Mouse (Mus musculus): ENCODE measurements around the gene BC052040. TPM values are rescaled to one million over a fixed set of nuclear protein-coding genes. Genes with fewer than 3 reads are reported as not detected.

The BC052040 gene
- total RNA-seq, 2 experiments from 2014 or later: 5.5 to 16.0 TPM

- no peak for ATAC-seq (replicated peaks; ENCODE audit: poor library complexity, severe bottlenecking)
These were observed 16.8 kb downstream of the BC052040 start for GRCm38 (mm10) chr2:115598266-115598665.

GRCm38 (mm10) chr2:115600724-115601123 lies 19.2 kb downstream of the BC052040 start:
- no peak for ATAC-seq (replicated peaks; ENCODE audit: poor library complexity, severe bottlenecking)

- ATAC-seq (replicated peaks; ENCODE audit: poor library complexity, severe bottlenecking): no peak
These were observed 19.8 kb downstream of the BC052040 start for GRCm38 (mm10) chr2:115601280-115601679.

- no peak for ATAC-seq (replicated peaks; ENCODE audit: poor library complexity, severe bottlenecking)
These were observed 20.6 kb downstream of the BC052040 start for GRCm38 (mm10) chr2:115602116-115602515.

GRCm38 (mm10) chr2:115604132-115604531 lies 22.6 kb downstream of the BC052040 start:
- no peak for ATAC-seq (replicated peaks; ENCODE audit: poor library complexity, severe bottlenecking)

- no peak for ATAC-seq (replicated peaks; ENCODE audit: poor library complexity, severe bottlenecking)
These were observed 24.4 kb downstream of the BC052040 start for GRCm38 (mm10) chr2:115605829-115606336.

- no peak for ATAC-seq (replicated peaks; ENCODE audit: poor library complexity, severe bottlenecking)
These were observed 27.5 kb downstream of the BC052040 start for GRCm38 (mm10) chr2:115609020-115609419.

- no peak for ATAC-seq (replicated peaks; ENCODE audit: poor library complexity, severe bottlenecking)
These were observed 28.6 kb downstream of the BC052040 start for GRCm38 (mm10) chr2:115610092-115610491.

GRCm38 (mm10) chr2:115610503-115610902 lies 29.0 kb downstream of the BC052040 start:
- no peak for ATAC-seq (replicated peaks; ENCODE audit: poor library complexity, severe bottlenecking)

- no peak for ATAC-seq (replicated peaks; ENCODE audit: poor library complexity, severe bottlenecking)
These were observed 32.5 kb downstream of the BC052040 start for GRCm38 (mm10) chr2:115613830-115614520.

GRCm38 (mm10) chr2:115628471-115628870 lies 47.0 kb downstream of the BC052040 start:
- ATAC-seq (replicated peaks; ENCODE audit: poor library complexity, severe bottlenecking): no peak

- no peak for ATAC-seq (replicated peaks; ENCODE audit: poor library complexity, severe bottlenecking)
These were observed 49.5 kb downstream of the BC052040 start for GRCm38 (mm10) chr2:115631031-115631434.

- no peak for ATAC-seq (replicated peaks; ENCODE audit: poor library complexity, severe bottlenecking)
These were observed 50.3 kb downstream of the BC052040 start for GRCm38 (mm10) chr2:115631826-115632225.

- no peak for ATAC-seq (replicated peaks; ENCODE audit: poor library complexity, severe bottlenecking)
These were observed 68.7 kb downstream of the BC052040 start for GRCm38 (mm10) chr2:115650203-115650602.

GRCm38 (mm10) chr2:115659712-115660111 lies 78.2 kb downstream of the BC052040 start:
- ATAC-seq (replicated peaks; ENCODE audit: poor library complexity, severe bottlenecking): no peak

- ATAC-seq (replicated peaks; ENCODE audit: poor library complexity, severe bottlenecking): no peak
These were observed 79.0 kb downstream of the BC052040 start for GRCm38 (mm10) chr2:115660213-115661120.

- ATAC-seq (replicated peaks; ENCODE audit: poor library complexity, severe bottlenecking): no peak
These were observed 86.0 kb downstream of the BC052040 start for GRCm38 (mm10) chr2:115667516-115667915.

GRCm38 (mm10) chr2:115673054-115673660 lies 91.6 kb downstream of the BC052040 start:
- ATAC-seq (replicated peaks; ENCODE audit: poor library complexity, severe bottlenecking): no peak

- ATAC-seq (replicated peaks; ENCODE audit: poor library complexity, severe bottlenecking): no peak
These were observed 97.3 kb downstream of the BC052040 start for GRCm38 (mm10) chr2:115678786-115679185.

GRCm38 (mm10) chr2:115685250-115685649 lies 103.7 kb downstream of the BC052040 start:
- ATAC-seq (replicated peaks; ENCODE audit: poor library complexity, severe bottlenecking): no peak

GRCm38 (mm10) chr2:115687612-115688011 lies 106.1 kb downstream of the BC052040 start:
- ATAC-seq (replicated peaks; ENCODE audit: poor library complexity, severe bottlenecking): no peak

Measured in granulocyte monocyte progenitor cell, adult 5-6 weeks (primary cell).